Comparison of ENCODE assay signal across 8 mouse cellular contexts in genomic region chr4:123460595-123461272, GRCm38 (mm10).
DNase-seq lines count a peak whose midpoint lies in the region; ATAC-seq and TF ChIP-seq lines count a peak whose summit lies in the region.
"Had no signal": no experiment of that assay in that cellular context is flagged by ENCODE, and none has a peak within 500 bp of the region (broad histone marks: within the 10 kb centered on the region; RNA-seq: fewer than 3 reads in every experiment).

No protein-coding gene starts in this region.

- DNase-seq in kidney, postnatal 14 days, result peak; percentile 22
- peak; percentile 46 for DNase-seq in MEL (ENCODE audit: low read depth, low spot score)
- no peak for DNase-seq in c-Kit-positive CD71-positive TER-119-positive erythroid progenitor cells, embryonic 14.5 days (ENCODE audit: low spot score)
- no peak for DNase-seq in layer of hippocampus, adult 18-20 months (ENCODE audit: low spot score in 2 of 2)

- H3K27ac ChIP-seq in kidney, embryonic 15.5 days, result no peak overlapping the region
- no peak overlapping the region for H3K27ac ChIP-seq in MEL (ENCODE audit: control insufficient read depth, low read depth, low read length)

- TF ChIP-seq CTCF in MEL (IDR thresholded peaks at IDR 0.05 in 2 of 3, conservative IDR thresholded peaks at IDR 0.05 in 1 of 3; ENCODE audit: control insufficient read depth in 1 of 3, insufficient read depth in 1 of 3, low read depth in 2 of 3, low read length in 3 of 3, poor library complexity in 1 of 3, severe bottlenecking in 1 of 3), result peak; percentile 37 to 63 (median 49); a peak in 5 of 6 replicates

- WGBS in kidney, embryonic 15.5 days, result 80% methylated on average over 8 of the region's 8 CpGs

- no peaks in the 10 kb centered on the region for H3K9me3 ChIP-seq in kidney, embryonic 15.5 days (replicated peaks)
- H3K9me3 ChIP-seq in MEL (replicated peaks; ENCODE audit: insufficient read depth, low read length), result no peaks in the 10 kb centered on the region

- no peak for ATAC-seq in kidney, embryonic 15.5 days (replicated peaks; ENCODE audit: low FRiP score)
- ATAC-seq in common myeloid progenitor, adult 5-6 weeks (replicated peaks; ENCODE audit: low read depth, poor library complexity, severe bottlenecking), result peak; percentile 54
- ATAC-seq in megakaryocyte progenitor cell, adult 5-6 weeks (replicated peaks; ENCODE audit: poor library complexity), result peak; percentile 78

- no peaks in the 10 kb centered on the region for H3K79me2 ChIP-seq in MEL (ENCODE audit: control insufficient read depth, insufficient read depth, low read length, poor library complexity)

- H3K9ac ChIP-seq in kidney, embryonic 15.5 days, result no peak overlapping the region
- H3K9ac ChIP-seq in MEL (ENCODE audit: control insufficient read depth, low read depth, low read length, poor library complexity, severe bottlenecking), result no peak overlapping the region

- no peaks in the 10 kb centered on the region for H3K4me1 ChIP-seq in kidney, embryonic 15.5 days
- no peaks in the 10 kb centered on the region; a peak in 1 of 4 replicates for H3K4me1 ChIP-seq in MEL (ENCODE audit: control insufficient read depth in 1 of 2, insufficient read depth in 2 of 2, low read length in 2 of 2)

- no peak for TF ChIP-seq POLR2A in MEL (IDR thresholded peaks at IDR 0.05; ENCODE audit: control insufficient read depth in 1 of 2, insufficient read depth in 1 of 2, low read depth in 1 of 2, low read length in 2 of 2, poor library complexity in 1 of 2)

- H3K4me3 ChIP-seq in kidney, embryonic 15.5 days (replicated peaks), result no peak overlapping the region
- no peak overlapping the region for H3K4me3 ChIP-seq in MEL (ENCODE audit: control insufficient read depth in 1 of 2, insufficient read depth in 1 of 2, low read depth in 2 of 2, low read length in 2 of 2)
- H3K4me3 ChIP-seq: myocyte had no signal

- peaks cover 91% of the 10 kb centered on the region for H3K36me3 ChIP-seq in kidney, embryonic 15.5 days
- H3K36me3 ChIP-seq in MEL (ENCODE audit: control insufficient read depth in 1 of 2, insufficient read depth in 2 of 2, low read length in 2 of 2), result no peaks in the 10 kb centered on the region; a peak in 1 of 4 replicates

- no peaks in the 10 kb centered on the region for H3K27me3 ChIP-seq in kidney, embryonic 15.5 days
- H3K27me3 ChIP-seq in MEL (ENCODE audit: control insufficient read depth in 1 of 2, insufficient read depth in 2 of 2, low read length in 2 of 2), result no peaks in the 10 kb centered on the region

- H3K4me2 ChIP-seq in kidney, embryonic 15.5 days, result no peak overlapping the region

- peak; percentile 18 for TF ChIP-seq RAD21 in MEL (IDR thresholded peaks at IDR 0.05; ENCODE audit: low read depth, low read length)

- TF ChIP-seq EP300 in MEL (IDR thresholded peaks at IDR 0.05; ENCODE audit: low read depth in 1 of 2, low read length in 2 of 2), result no peak

TF ChIP-seq in MEL, 35 proteins besides CTCF, POLR2A, EP300 and RAD21:
- no peak for TF ChIP-seq JUND (IDR thresholded peaks at IDR 0.05; ENCODE audit: low read depth, low read length)
- TF ChIP-seq TAL1 (IDR thresholded peaks at IDR 0.05; ENCODE audit: low read length), result no peak
- peak; percentile 52 for TF ChIP-seq SMC3 (IDR thresholded peaks at IDR 0.05; ENCODE audit: low read depth, low read length)
- no peak for TF ChIP-seq POLR2AphosphoS5 (IDR thresholded peaks at IDR 0.05; ENCODE audit: borderline replicate concordance, low read depth, low read length)
- no peak for TF ChIP-seq ZKSCAN1 (IDR thresholded peaks at IDR 0.05; ENCODE audit: low read depth, low read length)
TF ChIP-seq in MEL: peak in this region for 1.

Comparison
In these comparisons a context has a peak if more than half of its experiments do, and no peak if none do; other contexts are left out.
1. DNase-seq: peak in kidney, postnatal 14 days (single experiment) and MEL (single experiment); none in c-Kit-positive CD71-positive TER-119-positive erythroid progenitor cells, embryonic 14.5 days (single experiment) and layer of hippocampus, adult 18-20 months (0 of 2).